Mouse (Mus musculus): Measurements from ENCODE around the gene Vhl.

Vhl gene

DNA sequence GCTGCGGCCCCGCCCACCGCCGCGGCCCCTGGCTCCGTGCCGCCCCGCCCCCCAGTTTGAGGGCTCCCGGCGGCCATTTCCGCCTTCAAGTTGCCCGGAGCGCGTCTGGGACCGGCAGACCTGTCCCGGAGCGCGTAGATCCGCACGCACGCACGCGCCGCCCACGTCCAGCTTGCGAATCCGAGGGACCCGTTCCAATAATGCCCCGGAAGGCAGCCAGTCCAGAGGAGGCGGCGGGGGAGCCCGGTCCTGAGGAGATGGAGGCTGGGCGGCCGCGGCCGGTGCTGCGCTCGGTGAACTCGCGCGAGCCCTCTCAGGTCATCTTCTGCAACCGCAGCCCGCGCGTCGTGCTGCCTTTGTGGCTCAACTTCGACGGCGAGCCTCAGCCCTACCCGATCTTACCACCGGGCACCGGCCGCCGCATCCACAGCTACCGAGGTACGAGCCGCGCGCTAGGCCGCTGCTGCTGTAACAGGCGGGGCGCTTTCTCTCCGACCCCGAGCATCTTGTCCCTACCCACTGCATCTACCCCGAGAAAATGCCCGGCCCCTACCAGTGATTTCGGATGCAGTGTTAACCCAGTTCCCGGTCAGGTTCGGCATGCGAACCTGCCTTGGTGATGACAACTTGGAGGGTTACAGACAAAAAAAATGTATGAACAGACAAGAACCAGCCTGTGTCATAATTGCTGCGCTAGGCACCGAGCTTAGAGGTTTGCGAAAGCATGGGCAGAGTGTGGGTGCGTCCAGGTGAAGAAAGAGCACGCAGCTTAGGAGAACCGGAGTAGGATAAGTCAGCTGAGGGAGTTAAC is at the start of gene Vhl:
Vhl (plus strand) TSS at position 19 of the 811 bp plus-strand sequence.
- DNase-seq (ENCODE audit: extremely low spot score, low read depth, low spot score): no peak

DNA sequence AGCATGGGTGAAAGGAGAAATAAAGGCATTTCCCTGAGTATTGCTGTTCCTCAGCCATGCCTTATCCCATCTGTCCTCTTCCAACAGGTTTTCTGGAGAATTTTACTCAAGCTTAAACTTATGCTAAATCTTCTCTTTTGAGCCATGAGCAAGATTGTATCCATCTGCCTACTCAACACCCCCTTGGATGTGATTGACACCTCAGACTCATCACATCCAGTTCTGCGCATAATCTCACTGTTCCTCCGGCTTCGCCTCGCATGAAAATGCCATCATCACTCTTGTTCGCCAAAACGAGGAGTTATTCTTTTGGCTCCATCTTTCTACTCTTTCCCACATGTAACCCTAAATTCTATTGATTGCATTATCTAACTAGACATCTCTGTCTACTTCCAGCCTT is 47.7 kb upstream of the Vhl start:
- no peak for DNase-seq (ENCODE audit: extremely low spot score, low read depth, low spot score)

DNA sequence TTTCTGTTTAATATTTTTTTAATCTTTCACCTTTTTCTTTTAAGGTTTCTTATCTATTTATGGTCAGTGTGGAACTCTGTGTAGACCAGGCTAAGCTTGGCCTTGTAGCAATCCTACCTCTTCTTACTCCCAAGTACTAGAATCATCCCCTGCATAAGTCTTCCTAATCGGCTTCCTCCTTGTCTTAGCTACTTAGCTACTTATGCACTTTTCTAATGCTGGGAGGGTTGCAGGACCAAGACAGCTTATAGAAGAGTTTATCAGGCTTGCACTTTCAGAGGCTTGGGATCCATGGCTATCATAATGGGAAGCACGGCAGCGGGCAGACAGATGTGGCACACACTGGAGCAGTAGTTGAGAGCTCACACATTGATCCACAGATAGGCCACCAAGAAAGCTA is 44.5 kb upstream of the Vhl start:
- DNase-seq (ENCODE audit: extremely low spot score, low read depth, low spot score): no peak

DNA sequence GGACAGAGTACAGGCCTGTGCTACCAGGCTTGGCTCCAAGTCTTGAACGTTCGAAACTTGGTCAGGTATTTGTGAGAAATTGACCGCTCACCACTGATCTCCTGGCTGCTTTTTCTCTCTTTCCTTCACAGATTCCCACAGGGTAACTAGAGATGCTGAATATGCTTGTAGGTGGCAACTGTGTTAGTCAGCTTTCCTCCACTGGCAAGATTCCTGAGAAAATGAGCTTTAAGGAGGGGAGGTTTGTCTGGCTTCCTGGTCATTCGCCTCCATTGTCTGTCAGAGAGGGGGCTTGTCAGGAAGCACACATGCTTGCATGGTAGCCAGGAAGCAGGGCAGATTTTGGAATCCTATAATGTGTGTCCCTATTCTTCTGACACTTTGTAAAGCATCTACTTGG is 40.7 kb upstream of the Vhl start:
- no peak for DNase-seq (ENCODE audit: extremely low spot score, low read depth, low spot score)

DNA sequence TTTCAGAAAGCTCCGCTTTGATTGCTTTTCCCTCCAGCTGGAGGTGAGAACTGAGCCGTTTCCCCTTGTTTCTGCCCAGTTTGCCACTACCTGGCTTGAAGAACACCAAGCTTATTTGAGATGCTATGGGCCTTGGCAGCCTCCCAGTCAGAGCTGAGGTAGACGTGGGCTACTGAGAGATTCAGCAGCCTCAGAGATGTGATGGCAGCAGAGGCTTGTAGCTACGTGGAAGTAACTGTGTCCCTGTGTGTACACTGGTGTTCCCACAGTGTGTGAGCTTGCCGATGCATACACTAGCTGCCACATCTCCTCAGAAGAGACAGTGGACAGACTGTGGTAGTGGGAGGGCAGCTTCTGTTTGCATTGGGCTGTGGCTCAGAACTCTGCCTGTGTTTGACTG is 38.7 kb upstream of the Vhl start:
- DNase-seq (ENCODE audit: extremely low spot score, low read depth, low spot score): no peak

DNA sequence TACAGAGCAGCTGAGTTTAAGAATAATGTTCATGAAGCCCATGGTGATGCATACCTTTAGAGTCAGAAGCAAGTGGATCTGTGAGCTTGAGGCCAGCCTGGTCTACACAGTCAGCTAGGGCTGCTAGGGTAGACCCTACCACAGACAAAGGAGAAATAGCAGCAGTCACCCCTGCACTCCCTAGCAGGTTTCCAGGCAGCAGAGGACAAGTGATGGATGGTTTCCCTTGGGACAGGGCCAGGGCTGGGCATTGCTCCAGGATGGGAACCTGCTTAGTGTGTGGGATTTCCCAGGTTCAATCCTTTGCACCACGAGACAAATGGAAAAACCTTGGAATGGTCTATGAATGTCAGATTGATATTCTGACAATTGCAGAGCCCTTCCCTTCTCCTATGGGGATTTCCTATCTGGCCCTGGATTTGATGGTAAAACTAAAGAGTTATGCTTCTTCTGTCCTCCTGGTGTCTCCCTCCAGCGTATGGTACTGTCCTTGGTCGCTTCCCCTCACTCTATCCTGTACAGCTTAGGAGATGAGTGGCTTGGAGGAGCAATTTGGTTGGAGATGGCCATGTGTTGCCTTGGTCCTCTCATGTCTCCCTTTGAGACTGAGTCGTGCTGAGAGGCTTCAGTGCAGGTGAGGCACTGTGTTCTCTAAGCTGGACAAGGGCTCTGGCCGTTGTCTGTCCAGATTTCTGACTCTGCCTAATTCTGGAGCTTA is 37.1 kb upstream of the Vhl start:
- no peak for DNase-seq (ENCODE audit: extremely low spot score, low read depth, low spot score)

DNA sequence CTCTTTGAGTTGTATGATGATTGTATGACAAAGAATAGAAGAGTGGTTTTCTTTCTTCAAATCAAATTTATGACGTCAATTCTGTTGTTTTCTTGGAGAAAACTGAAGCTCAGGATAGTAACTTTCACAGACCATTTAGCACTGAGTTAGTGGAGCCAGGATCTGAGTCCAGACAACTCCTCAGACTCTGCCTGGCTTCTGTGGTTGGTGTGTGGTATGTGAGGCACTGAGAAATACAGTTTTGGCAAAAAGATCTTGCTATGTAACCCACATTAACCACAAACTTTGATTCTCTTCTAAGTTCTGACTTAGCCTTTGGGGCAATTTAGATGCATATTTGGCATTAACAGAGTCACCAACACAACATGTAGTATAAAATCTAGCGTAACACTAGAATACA is 31.1 kb upstream of the Vhl start:
- DNase-seq (ENCODE audit: extremely low spot score, low read depth, low spot score): no peak

DNA sequence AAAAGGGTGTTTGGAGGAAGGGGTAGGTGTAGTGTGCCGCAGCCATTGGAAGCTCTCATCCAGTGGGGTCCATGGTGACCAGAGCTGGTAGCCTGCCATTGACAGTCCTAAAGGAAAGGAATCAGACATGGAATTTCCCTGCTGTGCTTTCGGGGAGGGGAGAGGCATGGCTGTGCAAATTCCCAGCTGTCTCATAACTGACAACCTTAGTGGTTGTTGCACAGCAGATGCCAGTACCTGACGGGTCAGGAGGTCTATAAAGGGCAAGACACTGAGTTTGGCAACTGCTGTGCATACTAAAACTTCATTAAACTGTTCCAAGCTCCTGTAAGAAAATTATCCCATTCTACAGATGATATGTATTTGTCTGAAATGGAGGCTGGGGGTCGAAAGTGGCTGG is 25.8 kb upstream of the Vhl start:
- no peak for DNase-seq (ENCODE audit: extremely low spot score, low read depth, low spot score)

DNA sequence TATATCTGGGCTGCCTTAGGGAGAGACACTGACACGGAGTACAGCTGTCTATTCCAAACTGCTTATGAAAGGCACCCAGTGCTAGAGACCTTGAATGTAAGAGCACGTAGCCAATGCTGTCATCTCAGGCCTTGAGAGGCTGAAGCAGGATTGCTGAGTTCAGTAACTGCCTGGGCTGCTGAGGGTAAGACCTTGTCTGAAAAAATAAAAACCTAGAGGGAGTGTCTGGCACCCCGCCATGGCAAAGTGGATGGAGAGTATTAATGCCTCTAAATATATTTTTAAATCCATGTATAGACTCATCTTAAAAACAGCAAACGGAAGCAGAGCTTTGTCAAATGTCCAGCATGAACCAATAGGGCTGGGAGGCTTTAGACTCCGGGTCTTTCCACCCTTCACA is 23.9 kb upstream of the Vhl start:
- DNase-seq (ENCODE audit: extremely low spot score, low read depth, low spot score): no peak

DNA sequence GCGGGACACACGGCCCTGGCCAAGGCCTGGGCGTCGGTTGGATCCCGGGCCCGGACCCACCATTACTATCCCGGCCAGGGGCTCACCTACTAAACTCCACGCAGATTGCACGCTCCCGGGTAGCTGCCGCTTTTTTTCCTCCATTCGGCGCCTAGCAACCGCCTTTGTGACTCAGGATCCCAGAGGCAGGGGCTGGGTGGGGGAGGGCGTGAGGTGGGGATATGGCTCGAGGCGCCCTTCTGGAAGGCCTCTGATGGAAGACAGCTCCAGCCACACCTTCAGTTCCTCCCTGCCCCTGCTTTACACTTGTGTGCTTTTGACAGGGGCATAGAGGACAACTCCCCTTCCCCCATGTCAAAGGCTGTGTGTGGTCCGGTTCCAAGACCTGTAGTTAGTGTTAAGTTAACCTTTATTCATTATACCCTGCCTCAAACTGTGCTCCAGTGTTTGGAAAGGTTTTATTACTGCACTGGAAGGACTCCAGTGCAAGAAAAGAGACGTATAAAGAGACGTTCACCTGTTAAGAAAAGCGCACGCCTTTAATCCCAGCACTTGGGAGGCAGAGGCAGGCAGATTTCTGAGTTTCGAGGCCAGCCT is 23.1 kb upstream of the Vhl start, which contains the start of gene Fancd2os:
Fancd2os (minus strand) TSS at position 173 of the 597 bp plus-strand sequence.
- DNase-seq (ENCODE audit: extremely low spot score, low read depth, low spot score): no peak

DNA sequence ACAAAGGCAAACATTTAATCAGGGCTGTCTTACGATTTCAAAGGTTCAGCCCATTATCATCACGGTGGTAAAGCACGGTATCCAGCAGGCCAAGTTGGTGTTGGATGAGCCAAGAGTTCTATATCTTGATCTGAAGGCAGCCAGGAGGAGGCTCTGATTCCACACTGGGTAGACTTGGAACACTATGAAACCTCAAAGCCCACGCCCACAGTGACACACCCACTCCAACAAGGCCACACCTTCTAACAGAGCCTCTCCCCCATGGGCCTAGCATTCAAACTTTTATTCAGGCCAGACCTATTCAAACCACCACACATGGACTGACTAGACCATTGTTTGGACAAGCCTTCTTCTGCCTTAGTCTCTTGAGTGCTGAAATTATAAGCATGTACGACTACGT is 20.9 kb upstream of the Vhl start:
- no peak for DNase-seq (ENCODE audit: extremely low spot score, low read depth, low spot score)

DNA sequence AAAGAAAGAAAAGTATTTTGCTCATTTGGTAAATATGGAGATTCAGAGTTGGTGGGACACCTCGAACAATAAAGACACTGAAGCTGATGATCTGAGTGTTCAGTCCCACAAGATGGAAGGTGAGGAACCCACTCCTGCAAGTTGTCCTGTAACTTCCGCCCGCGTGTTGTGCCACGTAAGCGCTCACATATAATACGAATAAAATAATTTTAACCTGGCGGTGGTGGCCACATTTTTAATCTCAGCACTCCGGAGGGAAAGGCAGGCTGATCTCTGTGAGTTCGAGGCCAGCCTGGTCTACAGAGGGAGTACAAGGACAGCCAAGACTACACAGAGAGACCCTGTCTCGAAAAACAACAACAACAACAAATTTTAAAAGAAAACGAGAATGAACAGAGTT is 19.8 kb upstream of the Vhl start:
- DNase-seq (ENCODE audit: extremely low spot score, low read depth, low spot score): no peak

DNA sequence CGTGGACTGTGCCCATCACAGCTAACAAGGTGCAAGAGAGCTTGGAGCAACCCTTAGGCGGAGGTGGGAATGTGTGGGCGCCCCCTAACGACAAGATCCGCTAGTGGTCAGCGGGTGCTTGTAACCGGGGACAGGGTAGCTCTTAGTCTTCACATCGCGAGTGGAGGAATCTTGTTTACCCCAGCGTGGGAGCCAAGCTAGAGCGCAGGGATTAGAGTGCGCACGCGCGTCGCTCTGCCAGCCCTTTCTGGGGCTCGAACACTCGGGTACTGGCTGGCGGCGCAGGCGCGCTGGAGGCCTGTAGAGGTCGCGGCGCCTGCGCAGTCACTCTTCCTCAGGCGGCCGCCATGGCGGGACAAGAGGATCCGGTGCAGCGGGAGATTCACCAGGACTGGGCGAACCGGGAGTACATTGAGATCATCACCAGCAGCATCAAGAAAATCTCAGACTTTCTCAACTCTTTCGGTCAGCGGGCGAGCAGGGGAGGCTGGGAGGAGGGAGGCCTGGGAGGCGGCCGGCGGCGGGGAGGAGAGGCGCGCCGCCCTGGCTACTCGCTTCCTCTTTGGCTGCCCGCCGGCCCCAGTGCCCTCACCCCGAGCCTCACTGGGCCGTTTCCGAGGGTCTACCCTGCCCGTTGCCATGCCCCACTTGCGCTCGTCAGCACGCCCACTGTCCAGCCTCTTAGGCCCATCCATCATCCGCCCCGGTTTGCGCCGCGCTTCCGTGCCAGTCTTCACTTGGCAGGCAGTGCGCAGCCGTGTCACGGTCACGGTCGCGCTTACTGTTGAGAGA is 19.1 kb upstream of the Vhl start, which contains the start of gene Brk1:
Brk1 (plus strand) TSS at position 341 of the 792 bp plus-strand sequence.
- no peak for DNase-seq (ENCODE audit: extremely low spot score, low read depth, low spot score)

DNA sequence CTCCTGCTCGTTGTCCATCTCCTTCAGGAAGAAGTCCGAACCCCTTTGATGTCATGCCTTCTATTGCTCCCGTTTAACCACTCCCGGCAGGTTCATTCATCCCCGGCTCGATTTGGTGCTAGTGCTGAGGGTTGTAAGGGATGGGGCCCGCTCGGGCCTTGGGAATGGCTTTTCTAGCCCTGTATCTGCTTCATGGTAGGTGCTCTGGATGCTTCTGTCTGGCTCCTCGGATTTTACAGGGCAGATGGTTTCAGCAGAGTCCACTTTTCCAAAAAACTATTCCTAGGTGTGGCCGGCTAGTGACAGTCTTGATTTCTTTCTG is 18.6 kb upstream of the Vhl start:
- DNase-seq (ENCODE audit: extremely low spot score, low read depth, low spot score): no peak

DNA sequence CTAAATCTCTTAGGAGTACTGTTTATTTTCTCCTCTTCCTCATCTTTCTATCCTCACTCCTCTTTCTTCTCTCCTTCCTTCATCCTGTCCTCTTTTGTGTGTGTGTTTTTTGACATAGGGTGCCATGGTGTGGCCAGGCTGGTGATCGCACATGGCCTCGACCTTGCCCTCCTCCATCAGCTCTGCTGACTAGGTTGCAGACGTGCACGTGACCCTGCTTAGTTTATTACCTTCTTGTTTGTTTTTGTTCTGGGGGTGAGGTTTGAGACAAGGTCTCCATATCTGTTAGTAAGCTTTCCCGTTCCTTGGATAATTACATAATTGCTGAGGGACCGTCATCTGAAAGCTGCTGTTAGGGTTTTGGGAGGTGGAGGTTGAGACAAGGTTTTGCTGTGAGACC is 14.9 kb upstream of the Vhl start:
- no peak for DNase-seq (ENCODE audit: extremely low spot score, low read depth, low spot score)

DNA sequence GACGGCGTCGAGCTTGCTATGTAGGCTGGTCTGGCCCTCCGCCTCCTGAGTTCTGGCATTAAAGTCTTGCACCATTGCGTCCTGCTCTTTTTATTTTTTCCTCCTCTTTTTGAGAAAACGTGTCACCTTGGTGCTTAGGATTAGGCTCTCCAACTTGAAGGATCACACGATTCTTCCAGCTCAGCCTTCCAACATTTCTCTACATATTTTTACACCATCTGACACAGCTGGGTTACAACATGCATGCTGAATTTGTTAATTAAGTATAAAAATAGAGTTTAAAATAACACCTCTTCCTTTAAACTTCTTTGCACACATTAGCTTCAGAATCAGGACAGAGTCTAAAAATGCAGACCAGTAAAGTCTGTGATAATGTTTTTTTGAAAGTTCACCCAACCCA is 14.5 kb upstream of the Vhl start:
- DNase-seq (ENCODE audit: extremely low spot score, low read depth, low spot score): no peak

DNA sequence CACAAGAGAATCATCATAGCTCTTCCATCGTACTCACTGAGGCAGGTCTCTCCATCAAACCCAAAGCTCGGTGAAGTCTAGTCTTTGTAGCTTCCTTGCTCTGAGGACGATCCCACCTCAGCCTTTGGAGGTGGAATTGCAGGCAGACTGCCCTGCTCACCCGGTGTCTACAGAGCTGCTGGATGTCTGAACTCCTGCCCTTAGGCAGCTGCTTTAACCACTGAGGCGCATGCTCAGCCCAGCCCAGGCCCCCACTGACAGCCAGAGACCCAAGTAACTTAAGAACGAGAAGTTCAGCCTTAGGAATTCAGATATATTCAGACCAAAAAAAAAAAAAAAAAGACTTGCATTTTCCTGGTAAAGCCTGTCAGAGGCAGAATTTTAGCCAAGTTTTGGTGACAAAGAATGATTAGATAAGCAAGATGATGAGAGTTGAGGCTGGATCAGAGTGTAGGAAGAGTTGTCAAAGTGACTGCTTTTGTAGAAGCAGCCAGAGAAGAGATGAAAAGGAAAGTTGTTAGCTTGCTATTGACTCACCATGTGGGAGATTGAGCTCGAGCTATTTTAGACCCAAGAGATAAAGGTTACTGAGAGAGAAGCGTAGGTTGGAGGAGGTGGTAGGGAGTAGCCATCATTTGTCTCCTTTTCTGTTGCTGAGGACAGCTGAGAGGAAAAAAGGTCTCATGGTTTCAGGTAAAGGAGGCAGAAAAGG is 11.3 kb upstream of the Vhl start:
- DNase-seq (ENCODE audit: extremely low spot score, low read depth, low spot score): no peak

DNA sequence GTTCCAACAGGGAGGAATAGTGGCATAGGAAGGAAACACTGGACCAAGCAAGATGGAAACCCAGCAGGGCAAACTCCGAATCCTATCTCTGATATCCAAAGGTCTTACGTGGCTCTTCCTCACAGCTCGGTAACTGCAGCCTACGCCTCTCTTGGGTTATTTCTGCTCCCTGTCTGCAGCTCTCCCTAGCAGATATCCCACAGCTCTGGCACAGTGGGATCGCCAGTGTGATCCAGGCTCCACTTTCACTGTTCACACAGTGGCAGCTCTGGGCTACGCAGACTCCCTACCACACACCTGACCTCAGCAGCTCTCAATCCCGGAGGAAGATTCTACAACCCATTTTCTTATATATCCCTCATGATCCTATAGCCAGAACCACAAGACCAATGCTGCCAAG is 9.6 kb upstream of the Vhl start:
- DNase-seq (ENCODE audit: extremely low spot score, low read depth, low spot score): no peak

DNA sequence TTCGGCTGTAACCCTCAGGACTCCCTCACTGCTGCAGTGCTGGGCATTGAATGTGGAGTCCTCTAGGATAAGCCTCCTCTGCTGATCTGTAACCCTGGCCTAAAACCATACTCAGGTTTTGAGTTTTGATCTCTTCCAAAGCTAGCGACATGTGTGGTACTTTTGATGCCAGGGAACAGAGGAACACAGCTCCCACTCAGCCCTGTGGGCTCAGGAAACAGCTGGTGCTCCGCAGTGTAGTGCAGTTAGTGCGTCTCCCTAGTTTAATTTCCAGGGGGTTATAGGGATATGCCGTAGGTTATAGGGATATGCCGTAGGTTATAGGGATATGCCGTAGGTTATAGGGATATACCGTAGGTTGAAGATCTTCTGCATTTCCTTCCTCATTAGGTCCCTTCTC is 8.8 kb upstream of the Vhl start:
- no peak for DNase-seq (ENCODE audit: extremely low spot score, low read depth, low spot score)

DNA sequence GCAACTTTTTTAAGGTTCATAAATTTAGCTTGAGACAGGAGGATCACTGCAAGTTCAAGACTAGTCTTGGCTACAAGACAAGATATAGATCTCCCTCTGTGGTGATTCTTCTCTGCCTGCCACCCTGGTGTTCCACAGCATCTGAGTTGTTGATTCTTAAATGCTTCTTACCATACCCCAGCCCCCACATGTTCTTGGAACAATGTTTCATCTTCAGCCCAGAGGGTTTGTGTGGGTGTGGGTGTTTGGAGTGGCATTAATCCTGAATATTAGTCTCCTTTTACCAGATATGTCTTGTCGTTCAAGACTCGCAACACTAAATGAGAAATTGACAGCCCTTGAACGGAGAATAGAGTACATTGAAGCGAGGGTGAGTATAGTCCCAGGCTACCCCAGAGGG is 8.3 kb upstream of the Vhl start:
- DNase-seq (ENCODE audit: extremely low spot score, low read depth, low spot score): no peak

DNA sequence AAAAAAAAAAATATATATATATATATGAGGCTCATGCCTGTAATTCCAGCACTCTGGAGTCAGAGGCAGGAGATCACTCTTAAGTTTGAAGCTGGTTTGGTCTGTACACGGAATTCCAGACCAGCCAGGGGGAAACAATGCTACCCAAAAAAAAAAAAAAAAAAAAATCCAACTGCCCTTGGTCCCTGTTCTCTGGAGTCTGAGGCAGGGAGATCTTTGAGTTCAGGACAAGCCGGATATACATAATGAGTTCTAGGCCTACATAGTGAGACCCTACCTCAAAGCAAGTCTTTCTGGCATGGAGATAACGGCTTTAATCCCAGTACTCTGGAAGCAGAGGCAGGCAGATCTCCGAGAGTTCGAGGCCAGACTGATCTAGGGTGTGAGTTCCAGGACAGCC is 373 bp upstream of the Vhl start:
- DNase-seq (ENCODE audit: extremely low spot score, low read depth, low spot score): no peak
